Mouse (Mus musculus) stomach, embryonic 16.5 days (tissue): ENCODE data around the gene Gpr149. TPM values are rescaled to one million over a fixed set of nuclear protein-coding genes. Genes with fewer than 3 reads are reported as not detected.

Source experiments
- ATAC-seq: fragments of 200-750 bp; cut with Nextera tagmentation; 2 replicates; pipeline ENCODE4 v1.8.0; 2017; ENCODE audit warnings: moderate number of reproducible peaks, moderate TSS enrichment; ENCODE audit not compliant: insufficient read depth, low FRiP score
- H3K27ac ChIP-seq: fragments of 300-500 bp; sonication (generic); 2 replicates; pipeline ENCODE4 v1.5.1; 2014; ENCODE audit warnings: low read length
- H3K27me3 ChIP-seq: fragments of 300-500 bp; sonication (generic); 2 replicates; pipeline ENCODE4 v1.6.1; 2014; ENCODE audit warnings: low read length, control low read depth, mixed read lengths; ENCODE audit not compliant: control insufficient read depth, insufficient read depth
- H3K36me3 ChIP-seq: fragments of 300-500 bp; sonication (generic); 2 replicates; pipeline ENCODE4 v1.6.1; 2014; ENCODE audit warnings: low read length; ENCODE audit not compliant: control insufficient read depth, insufficient read depth
- H3K4me1 ChIP-seq: fragments of 300-500 bp; sonication (generic); 2 replicates; pipeline ENCODE4 v1.6.1; 2014; ENCODE audit warnings: low read length, control low read depth, mixed read lengths; ENCODE audit not compliant: control insufficient read depth, insufficient read depth
- H3K4me2 ChIP-seq: fragments of 300-500 bp; sonication (generic); 2 replicates; pipeline ENCODE4 v1.6.1; 2014; ENCODE audit warnings: low read depth, low read length, mixed read lengths
- H3K4me3 ChIP-seq: fragments of 300-500 bp; sonication (generic); replicated peaks from 2 replicates; pipeline ENCODE4 v1.5.1; 2014; ENCODE audit warnings: mild to moderate bottlenecking, low read length
- H3K9ac ChIP-seq: fragments of 300-500 bp; sonication (generic); 2 replicates; pipeline ENCODE4 v1.6.1; 2014; ENCODE audit warnings: low read length
- H3K9me3 ChIP-seq: fragments of 300-500 bp; sonication (generic); replicated peaks from 2 replicates; pipeline ENCODE4 v1.6.1; 2016; ENCODE audit warnings: low read length, control low read depth; ENCODE audit not compliant: control insufficient read depth
- WGBS: fragments of 180-500 bp; shearing (Covaris S2); extraction: QIAGEN DNeasy Blood & Tissue Kit; methylation state at CpG from one replicate; pipeline ENCODE4 v1.1.7; 2014; 5-methylcytosine and 5-hydroxymethylcytosine counted together
- polyA plus RNA-seq: library from polyadenylated mRNA; unstranded; fragments of >200 nt; fragmentation: Nextera tagmentation; extraction: Ambion mirVana; gene quantifications from 2 replicates; pipeline ENCODE4 v1.2.1, GENCODE M21; 2015

The Gpr149 gene
- polyA plus RNA-seq, 1 experiment from 2014 or later: not detected

DNA sequence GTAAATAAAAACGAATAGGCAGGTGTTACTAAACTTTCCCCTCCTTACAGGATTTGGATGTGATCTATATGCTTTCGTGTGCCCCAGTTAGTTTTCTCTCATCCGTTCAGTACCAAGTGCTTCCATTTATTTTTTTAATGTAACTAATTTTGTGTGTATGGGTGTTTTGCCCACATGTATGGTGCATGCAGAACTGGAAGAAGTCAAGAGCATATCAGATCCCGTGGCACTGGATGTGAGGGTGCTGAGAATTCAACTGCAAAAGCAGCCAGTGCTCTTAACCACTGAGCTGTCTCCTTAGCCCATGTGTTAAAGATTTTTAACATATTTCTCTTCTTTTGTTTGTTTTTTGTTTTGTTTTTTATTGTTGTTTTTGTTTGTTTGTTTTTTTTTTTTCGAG is 77.3 kb downstream of the Gpr149 start:
- Histone ChIP-seq H3K27me3 (no peaks in the 10 kb centered on the region), H3K36me3 (no peaks in the 10 kb centered on the region), H3K9me3 (no peaks in the 10 kb centered on the region), H3K4me3 (no peak overlapping the region), H3K9ac (no peak overlapping the region), H3K4me1 (no peaks in the 10 kb centered on the region), H3K27ac (no peak overlapping the region), H3K4me2 (no peak overlapping the region)
- no peak for ATAC-seq
- WGBS: 65% methylated on average over 5 of the region's 5 CpGs

- Histone ChIP-seq H3K9ac (no peak overlapping the region), H3K27ac (no peak overlapping the region), H3K36me3 (no peaks in the 10 kb centered on the region), H3K4me3 (no peak overlapping the region), H3K4me2 (no peak overlapping the region), H3K9me3 (no peaks in the 10 kb centered on the region), H3K4me1 (no peaks in the 10 kb centered on the region), H3K27me3 (no peaks in the 10 kb centered on the region)
- WGBS: 29% methylated on average over 4 of the region's 4 CpGs
- ATAC-seq: no peak
Measured at GRCm38 (mm10) chr3:62527160-62527559, 77.8 kb downstream of the Gpr149 start.

DNA sequence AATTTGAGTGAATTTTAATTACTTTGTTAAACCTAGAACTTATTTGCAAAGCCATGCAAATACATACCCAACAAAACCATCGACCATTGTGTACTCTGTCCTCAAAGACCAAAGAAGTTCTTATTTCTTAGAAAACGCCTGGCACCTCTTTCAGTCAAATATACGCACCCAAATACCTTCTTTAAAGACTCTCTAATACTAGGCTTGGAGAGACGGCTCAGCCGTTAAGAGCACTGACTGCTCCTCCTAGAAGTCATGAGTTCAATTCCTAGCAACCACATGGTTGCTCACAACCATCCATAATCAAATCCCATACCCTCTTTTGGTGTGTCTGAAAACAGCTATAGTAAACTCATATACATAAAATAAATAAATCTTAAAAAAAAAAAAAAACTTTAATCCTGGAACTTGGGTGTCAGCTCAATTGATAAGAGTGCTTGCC is 97.7 kb downstream of the Gpr149 start:
- H3K4me1 ChIP-seq: peaks cover 11% of the 10 kb centered on the region
- no peaks in the 10 kb centered on the region for H3K9me3 ChIP-seq
- 40% methylated on average over 5 of the region's 5 CpGs for WGBS
- H3K4me3 ChIP-seq: peak overlapping the region; percentile 82
- ATAC-seq: 0 out of 2 replicates have a peak, but pooled peaks have one; percentile 6
- no peaks in the 10 kb centered on the region for H3K27me3 ChIP-seq
- no peak overlapping the region for H3K27ac ChIP-seq
- H3K36me3 ChIP-seq: no peaks in the 10 kb centered on the region
- peak overlapping the region; percentile 65 for H3K4me2 ChIP-seq
- 0 out of 2 replicates have a peak overlapping the region, but pooled peaks have one; percentile 14 for H3K9ac ChIP-seq

- peaks cover 11% of the 10 kb centered on the region for H3K4me1 ChIP-seq
- H3K9me3 ChIP-seq: no peaks in the 10 kb centered on the region
- H3K27me3 ChIP-seq: no peaks in the 10 kb centered on the region
- peak within 1 kb of the TSS; percentile 92 for H3K9ac ChIP-seq
- peak within 1 kb of the TSS; percentile 90 for H3K27ac ChIP-seq
- peak within 1 kb of the TSS; percentile 82 for H3K4me3 ChIP-seq
- ATAC-seq: peak; percentile 98
- WGBS: under 1% methylated on average over 66 of the region's 66 CpGs
- H3K4me2 ChIP-seq: peak within 1 kb of the TSS; percentile 74
- H3K36me3 ChIP-seq: no peaks in the 10 kb centered on the region
Measured at GRCm38 (mm10) chr3:62506488-62507205, 98.3 kb downstream of the Gpr149 start, which contains the start of gene Dhx36. Dhx36 (minus strand) TSS chr3:62507004.

- Histone ChIP-seq H3K9me3 (no peaks in the 10 kb centered on the region), H3K36me3 (peaks cover 4% of the 10 kb centered on the region; the same call in 1 of the 2 replicates), H3K4me1 (peaks cover 11% of the 10 kb centered on the region), H3K4me3 (peak overlapping the region; percentile 82), H3K9ac (peak overlapping the region; percentile 54; the same call in 1 of the 2 replicates), H3K4me2 (peak overlapping the region; percentile 74), H3K27ac (no peak overlapping the region), H3K27me3 (no peaks in the 10 kb centered on the region)
- WGBS: 42% methylated on average over 5 of the region's 5 CpGs
- ATAC-seq: no peak
Measured at GRCm38 (mm10) chr3:62505166-62505900, 99.6 kb downstream of the Gpr149 start.

- Histone ChIP-seq H3K4me2 (no peak overlapping the region), H3K27ac (no peak overlapping the region), H3K4me1 (no peaks in the 10 kb centered on the region), H3K9me3 (no peaks in the 10 kb centered on the region), H3K9ac (no peak overlapping the region), H3K4me3 (no peak overlapping the region), H3K36me3 (peaks cover 16% of the 10 kb centered on the region), H3K27me3 (no peaks in the 10 kb centered on the region)
- ATAC-seq: no peak
- WGBS: 77% methylated on average over 4 of the region's 4 CpGs
Measured at GRCm38 (mm10) chr3:62499327-62499726, 105.6 kb downstream of the Gpr149 start.

GRCm38 (mm10) chr3:62492568-62492967 is 112.4 kb downstream of the Gpr149 start:
- H3K4me2 ChIP-seq: no peak overlapping the region
- no peak overlapping the region for H3K9ac ChIP-seq
- WGBS: 78% methylated on average over 6 of the region's 6 CpGs
- no peak for ATAC-seq
- H3K4me1 ChIP-seq: no peaks in the 10 kb centered on the region
- H3K27me3 ChIP-seq: no peaks in the 10 kb centered on the region
- no peak overlapping the region for H3K27ac ChIP-seq
- H3K4me3 ChIP-seq: no peak overlapping the region
- H3K36me3 ChIP-seq: peaks cover 19% of the 10 kb centered on the region
- no peaks in the 10 kb centered on the region for H3K9me3 ChIP-seq

GRCm38 (mm10) chr3:62484340-62484739 is 120.6 kb downstream of the Gpr149 start:
- H3K27ac ChIP-seq: no peak overlapping the region
- no peaks in the 10 kb centered on the region for H3K4me1 ChIP-seq
- H3K4me3 ChIP-seq: no peak overlapping the region
- no peaks in the 10 kb centered on the region for H3K27me3 ChIP-seq
- peaks cover 11% of the 10 kb centered on the region; the same call in 1 of the 2 replicates for H3K36me3 ChIP-seq
- WGBS: 90% methylated on average over 2 of the region's 2 CpGs
- H3K9ac ChIP-seq: no peak overlapping the region
- H3K4me2 ChIP-seq: no peak overlapping the region
- no peaks in the 10 kb centered on the region for H3K9me3 ChIP-seq
- ATAC-seq: no peak
